ENCODE assay signal across 20 mouse cellular contexts in genomic region chr5:34488741-34489417, GRCm38 (mm10). TPM values are rescaled to one million over a fixed set of nuclear protein-coding genes. Genes with fewer than 3 reads are reported as not detected.
DNase-seq lines count a peak whose midpoint lies in the region; ATAC-seq lines count a peak whose summit lies in the region.
"Had no signal": no experiment of that assay in that cellular context is flagged by ENCODE, and none has a peak within 500 bp of the region (broad histone marks: within the 10 kb centered on the region; RNA-seq: fewer than 3 reads in every experiment).

No protein-coding gene starts in this region.

- no peak overlapping the region for H3K9ac ChIP-seq in forebrain, embryonic 15.5 days (replicated peaks)
- H3K9ac ChIP-seq in forebrain, embryonic 11.5 days (ENCODE audit: low read length): no peak overlapping the region
- H3K9ac ChIP-seq in kidney, embryonic 14.5 days (ENCODE audit: low read depth, low read length): no peak overlapping the region
- H3K9ac ChIP-seq: embryonic facial prominence, embryonic 13.5 days; liver, embryonic 15.5 days; neural tube, embryonic 15.5 days had no signal

- no peaks in the 10 kb centered on the region for H3K9me3 ChIP-seq in forebrain, embryonic 15.5 days
- no peaks in the 10 kb centered on the region for H3K9me3 ChIP-seq in forebrain, embryonic 11.5 days (ENCODE audit: control insufficient read depth, low read length)
- H3K9me3 ChIP-seq in kidney, embryonic 14.5 days (ENCODE audit: control insufficient read depth, low read length): no peaks in the 10 kb centered on the region
- H3K9me3 ChIP-seq: embryonic facial prominence, embryonic 13.5 days; heart, embryonic 10.5 days; liver, embryonic 15.5 days; neural tube, embryonic 15.5 days had no signal

- no peak overlapping the region for H3K4me2 ChIP-seq in forebrain, embryonic 15.5 days (replicated peaks)
- no peak overlapping the region for H3K4me2 ChIP-seq in forebrain, embryonic 11.5 days (ENCODE audit: low read depth, low read length, severe bottlenecking)
- no peak overlapping the region for H3K4me2 ChIP-seq in kidney, embryonic 14.5 days (replicated peaks; ENCODE audit: low read depth, low read length)
- H3K4me2 ChIP-seq: embryonic facial prominence, embryonic 13.5 days; liver, embryonic 15.5 days; neural tube, embryonic 15.5 days had no signal

- no peak for DNase-seq in forebrain, embryonic 11.5 days (ENCODE audit: low spot score)
- DNase-seq in kidney, postnatal 4 days: no peak
- DNase-seq in right cerebral cortex, postnatal 10 days (ENCODE audit: low spot score in 2 of 2): peak; percentile 40 to 51
- DNase-seq in right cerebral cortex, postnatal 36 days (ENCODE audit: low spot score in 2 of 2): no peak
- no peak for DNase-seq in spleen, postnatal 4 days (ENCODE audit: low spot score in 2 of 2)
- DNase-seq: adrenal gland, postnatal 36 days; cerebellum, adult 18-20 months; cerebellum, postnatal 25 days; gastrocnemius, postnatal 10 days; kidney, adult 8-10 months; layer of hippocampus, adult 9-11 months; lung, postnatal 4 days; right cerebral cortex, adult 18-20 months had no signal

- H3K36me3 ChIP-seq in forebrain, embryonic 15.5 days: peaks cover 30% of the 10 kb centered on the region
- H3K36me3 ChIP-seq in forebrain, embryonic 11.5 days (ENCODE audit: control insufficient read depth, insufficient read depth, low read length): peaks cover 9% of the 10 kb centered on the region; the same call in 1 of the 2 replicates
- peaks cover 17% of the 10 kb centered on the region for H3K36me3 ChIP-seq in kidney, embryonic 14.5 days (ENCODE audit: control insufficient read depth, insufficient read depth, low read length)

- no peak for ATAC-seq in forebrain, embryonic 15.5 days (replicated peaks)
- no peak for ATAC-seq in forebrain, embryonic 11.5 days (replicated peaks; ENCODE audit: low FRiP score)
- ATAC-seq in kidney, embryonic 14.5 days (ENCODE audit: low FRiP score, low TSS enrichment): 0 out of 2 replicates have a peak, but pooled peaks have one; percentile 24
- ATAC-seq: Patski had no signal

- H3K4me3 ChIP-seq in forebrain, embryonic 15.5 days: no peak overlapping the region
- no peak overlapping the region for H3K4me3 ChIP-seq in forebrain, embryonic 11.5 days (ENCODE audit: low read depth, low read length)
- no peak overlapping the region for H3K4me3 ChIP-seq in kidney, embryonic 14.5 days (ENCODE audit: low read length)
- H3K4me3 ChIP-seq: embryonic facial prominence, embryonic 13.5 days; heart, embryonic 10.5 days; liver, embryonic 15.5 days; neural tube, embryonic 15.5 days had no signal

- H3K27ac ChIP-seq in forebrain, embryonic 15.5 days (replicated peaks): peak overlapping the region; percentile 29; the same call in 1 of the 2 replicates
- H3K27ac ChIP-seq in forebrain, embryonic 11.5 days (ENCODE audit: low read depth, low read length): no peak overlapping the region
- H3K27ac ChIP-seq in kidney, embryonic 14.5 days (ENCODE audit: low read depth, low read length): no peak overlapping the region
- H3K27ac ChIP-seq: embryonic facial prominence, embryonic 13.5 days; heart, embryonic 10.5 days; liver, embryonic 15.5 days; neural tube, embryonic 15.5 days had no signal

- no peaks in the 10 kb centered on the region for H3K27me3 ChIP-seq in forebrain, embryonic 15.5 days
- H3K27me3 ChIP-seq in forebrain, embryonic 11.5 days (ENCODE audit: control insufficient read depth, insufficient read depth, low read length): no peaks in the 10 kb centered on the region
- no peaks in the 10 kb centered on the region for H3K27me3 ChIP-seq in kidney, embryonic 14.5 days (ENCODE audit: control insufficient read depth, insufficient read depth, low read length)
- H3K27me3 ChIP-seq: embryonic facial prominence, embryonic 13.5 days; liver, embryonic 15.5 days; neural tube, embryonic 15.5 days; Patski had no signal

- WGBS in forebrain, embryonic 15.5 days: 67% methylated on average over 6 of the region's 6 CpGs
- WGBS in forebrain, embryonic 11.5 days: 82% methylated on average over 6 of the region's 6 CpGs
- WGBS in kidney, embryonic 14.5 days: 72% methylated on average over 6 of the region's 6 CpGs

- H3K4me1 ChIP-seq in forebrain, embryonic 15.5 days: peaks cover 6% of the 10 kb centered on the region; the same call in 1 of the 2 replicates
- H3K4me1 ChIP-seq in forebrain, embryonic 11.5 days (replicated peaks; ENCODE audit: control insufficient read depth, insufficient read depth, low read length): no peaks in the 10 kb centered on the region
- H3K4me1 ChIP-seq in kidney, embryonic 14.5 days (ENCODE audit: control insufficient read depth, insufficient read depth, low read length): no peaks in the 10 kb centered on the region
- H3K4me1 ChIP-seq: heart, embryonic 10.5 days; liver, embryonic 15.5 days; neural tube, embryonic 15.5 days had no signal

RNA-seq across cellular contexts. Expression of gene Tnip2, which starts 24.9 kb away (rescaled TPM):
- polyA plus RNA-seq in forebrain, embryonic 15.5 days (2015; fragmentation: Nextera tagmentation; extraction: Ambion mirVana): 6.4 and 7.0 TPM in 2 replicates
- 5.3 and 5.6 TPM in 2 replicates for polyA plus RNA-seq in forebrain, embryonic 11.5 days (2014; fragmentation: Nextera tagmentation; extraction: Ambion mirVana)
- polyA plus RNA-seq in kidney, embryonic 14.5 days (2014; fragmentation: Nextera tagmentation; extraction: Ambion mirVana): 10.8 and 16.1 TPM in 2 replicates

RNA-seq across cellular contexts. Expression of gene Sh3bp2, which starts 36.8 kb away (rescaled TPM):
- 21.2 and 24.4 TPM in 2 replicates for polyA plus RNA-seq in forebrain, embryonic 15.5 days (2015; fragmentation: Nextera tagmentation; extraction: Ambion mirVana)
- polyA plus RNA-seq in forebrain, embryonic 11.5 days (2014; fragmentation: Nextera tagmentation; extraction: Ambion mirVana): 10.4 and 10.7 TPM in 2 replicates
- polyA plus RNA-seq in kidney, embryonic 14.5 days (2014; fragmentation: Nextera tagmentation; extraction: Ambion mirVana): 9.0 and 11.1 TPM in 2 replicates

Comparison
In these comparisons a context has a peak if more than half of its experiments do, and no peak if none do; other contexts are left out.
1. DNase-seq: peak in right cerebral cortex, postnatal 10 days (2 of 2); none in forebrain, embryonic 11.5 days (single experiment), kidney, postnatal 4 days (0 of 2), right cerebral cortex, postnatal 36 days (0 of 2) and spleen, postnatal 4 days (0 of 2).